Mouse (Mus musculus): Measurements from ENCODE around the gene Sec62. TPM values are rescaled to one million over a fixed set of nuclear protein-coding genes. Genes with fewer than 3 reads are reported as not detected.
"Not testable (repeated sequence)": the region's sequence is repeated elsewhere in the genome, so short reads cannot be mapped to it uniquely, and the experiment has no call there.

Sec62 gene
- polyA plus RNA-seq, 1 experiment: 19.5 TPM

GRCm38 (mm10) chr3:30822163-30822562 lies 29.5 kb downstream of the Sec62 start:
- Histone ChIP-seq H3K27me3 (replicated peaks) (no peaks in the 10 kb centered on the region), H3K4me1 (no peaks in the 10 kb centered on the region), H3K4me3 (replicated peaks) (no peak overlapping the region), H3K36me3 (replicated peaks; ENCODE audit: low read length) (peaks cover 51% of the 10 kb centered on the region), H3K9me3 (no peaks in the 10 kb centered on the region)
- TF ChIP-seq FLI1 (IDR thresholded peaks at IDR 0.05; ENCODE audit: low read length) (no peak), GATA1 (IDR thresholded peaks at IDR 0.05; ENCODE audit: borderline replicate concordance, low read length) (no peak)

- H3K4me3 ChIP-seq (replicated peaks): no peak overlapping the region
- peaks cover 14% of the 10 kb centered on the region for H3K36me3 ChIP-seq (replicated peaks; ENCODE audit: low read length)
- H3K4me1 ChIP-seq: peaks cover 7% of the 10 kb centered on the region; the same call in 1 of the 2 replicates
- TF ChIP-seq FLI1 (IDR thresholded peaks at IDR 0.05; ENCODE audit: low read length) (no peak), GATA1 (IDR thresholded peaks at IDR 0.05; ENCODE audit: borderline replicate concordance, low read length) (no peak)
- no peaks in the 10 kb centered on the region for H3K9me3 ChIP-seq
- H3K27me3 ChIP-seq (replicated peaks): no peaks in the 10 kb centered on the region
Observed at GRCm38 (mm10) chr3:30826069-30826468, 33.4 kb downstream of the Sec62 start.

GRCm38 (mm10) chr3:30831848-30832606 lies 39.4 kb downstream of the Sec62 start:
- TF ChIP-seq GATA1 (IDR thresholded peaks at IDR 0.05; ENCODE audit: borderline replicate concordance, low read length) (no peak), FLI1 (IDR thresholded peaks at IDR 0.05; ENCODE audit: low read length) (no peak)
- H3K4me3 ChIP-seq (replicated peaks): no peak overlapping the region
- H3K36me3 ChIP-seq (replicated peaks; ENCODE audit: low read length): no peaks in the 10 kb centered on the region
- no peaks in the 10 kb centered on the region for H3K27me3 ChIP-seq (replicated peaks)
- 0 out of 2 replicates have a peak, but pooled peaks cover 2% of the 10 kb centered on the region for H3K9me3 ChIP-seq
- H3K4me1 ChIP-seq: peaks cover 15% of the 10 kb centered on the region

- TF ChIP-seq FLI1 (IDR thresholded peaks at IDR 0.05; ENCODE audit: low read length) (no peak), GATA1 (IDR thresholded peaks at IDR 0.05; ENCODE audit: borderline replicate concordance, low read length) (no peak)
- Histone ChIP-seq H3K4me3 (replicated peaks) (no peak overlapping the region), H3K4me1 (peaks cover 15% of the 10 kb centered on the region), H3K27me3 (replicated peaks) (no peaks in the 10 kb centered on the region), H3K9me3 (peaks cover 10% of the 10 kb centered on the region), H3K36me3 (replicated peaks; ENCODE audit: low read length) (no peaks in the 10 kb centered on the region)
Observed at GRCm38 (mm10) chr3:30833254-30833653, 40.6 kb downstream of the Sec62 start.

GRCm38 (mm10) chr3:30845755-30846154 lies 53.1 kb downstream of the Sec62 start:
- Histone ChIP-seq H3K4me3 (replicated peaks) (no peak overlapping the region), H3K4me1 (no peaks in the 10 kb centered on the region), H3K27me3 (replicated peaks) (peaks cover 12% of the 10 kb centered on the region), H3K36me3 (replicated peaks; ENCODE audit: low read length) (no peaks in the 10 kb centered on the region), H3K9me3 (no peaks in the 10 kb centered on the region)
- TF ChIP-seq GATA1 (IDR thresholded peaks at IDR 0.05; ENCODE audit: borderline replicate concordance, low read length) (no peak), FLI1 (IDR thresholded peaks at IDR 0.05; ENCODE audit: low read length) (no peak)

- TF ChIP-seq GATA1 (IDR thresholded peaks at IDR 0.05; ENCODE audit: borderline replicate concordance, low read length) (no peak), FLI1 (IDR thresholded peaks at IDR 0.05; ENCODE audit: low read length) (no peak)
- Histone ChIP-seq H3K4me3 (replicated peaks) (no peak overlapping the region), H3K36me3 (replicated peaks; ENCODE audit: low read length) (no peaks in the 10 kb centered on the region), H3K4me1 (peaks cover 5% of the 10 kb centered on the region; the same call in 1 of the 2 replicates), H3K9me3 (no peaks in the 10 kb centered on the region), H3K27me3 (replicated peaks) (peaks cover 18% of the 10 kb centered on the region)
Observed at GRCm38 (mm10) chr3:30847413-30847812, 54.7 kb downstream of the Sec62 start.

- H3K9me3 ChIP-seq: no peaks in the 10 kb centered on the region
- peaks cover 45% of the 10 kb centered on the region for H3K27me3 ChIP-seq (replicated peaks)
- H3K4me3 ChIP-seq (replicated peaks): no peak overlapping the region
- peaks cover 19% of the 10 kb centered on the region for H3K4me1 ChIP-seq
- TF ChIP-seq GATA1 (IDR thresholded peaks at IDR 0.05; ENCODE audit: borderline replicate concordance, low read length) (no peak), FLI1 (IDR thresholded peaks at IDR 0.05; ENCODE audit: low read length) (no peak)
- H3K36me3 ChIP-seq (replicated peaks; ENCODE audit: low read length): no peaks in the 10 kb centered on the region
Observed at GRCm38 (mm10) chr3:30851422-30851821, 58.7 kb downstream of the Sec62 start.

- TF ChIP-seq GATA1 (IDR thresholded peaks at IDR 0.05; ENCODE audit: borderline replicate concordance, low read length): no peak
- TF ChIP-seq FLI1 (IDR thresholded peaks at IDR 0.05; ENCODE audit: low read length): no peak
- Histone ChIP-seq H3K9me3 (no peaks in the 10 kb centered on the region), H3K4me1 (peaks cover 21% of the 10 kb centered on the region), H3K4me3 (replicated peaks) (no peak overlapping the region), H3K36me3 (replicated peaks; ENCODE audit: low read length) (no peaks in the 10 kb centered on the region), H3K27me3 (replicated peaks) (peaks cover 45% of the 10 kb centered on the region)
Observed at GRCm38 (mm10) chr3:30853596-30853995, 60.9 kb downstream of the Sec62 start.

GRCm38 (mm10) chr3:30855604-30856458 lies 63.2 kb downstream of the Sec62 start, which contains the start of gene Gpr160:
Gene Gpr160 (plus strand): TSS chr3:30855950.
- H3K27me3 ChIP-seq (replicated peaks): peaks cover 41% of the 10 kb centered on the region
- no peaks in the 10 kb centered on the region for H3K9me3 ChIP-seq
- TF ChIP-seq FLI1 (IDR thresholded peaks at IDR 0.05; ENCODE audit: low read length) (no peak), GATA1 (IDR thresholded peaks at IDR 0.05; ENCODE audit: borderline replicate concordance, low read length) (no peak)
- H3K4me1 ChIP-seq: peaks cover 21% of the 10 kb centered on the region
- H3K4me3 ChIP-seq (replicated peaks): peak within 1 kb of the TSS; percentile 97
- H3K36me3 ChIP-seq (replicated peaks; ENCODE audit: low read length): no peaks in the 10 kb centered on the region

- H3K36me3 ChIP-seq (replicated peaks; ENCODE audit: low read length): not testable (repeated sequence)
- H3K27me3 ChIP-seq (replicated peaks): peaks cover 19% of the 10 kb centered on the region
Observed at GRCm38 (mm10) chr3:30859599-30859998, 66.9 kb downstream of the Sec62 start.

More at GRCm38 (mm10) chr3:30859599-30859998, 66.9 kb downstream of the Sec62 start:
- peaks cover 28% of the 10 kb centered on the region for H3K4me1 ChIP-seq
- H3K9me3 ChIP-seq; H3K4me3 ChIP-seq (replicated peaks): not testable (repeated sequence)
